Mouse (Mus musculus) thymus, postnatal 14 days (tissue): Measurements from ENCODE around the gene Cd5.
A peak's percentile ranks its signal among the peaks of the same experiment; 100 is the strongest.

Experiments used
- DNase-seq: peaks from one replicate; pipeline ENCODE4 v3.0.0; 2021

Cd5 gene

GRCm38 (mm10) chr19:10699851-10700250 is 39.0 kb downstream of the Cd5 start:
- DNase-seq: no peak

GRCm38 (mm10) chr19:10698131-10698991 is 40.4 kb downstream of the Cd5 start:
- DNase-seq: no peak

- DNase-seq: no peak
Observed at GRCm38 (mm10) chr19:10695801-10696200, 43.0 kb downstream of the Cd5 start.

- DNase-seq: no peak
Observed at GRCm38 (mm10) chr19:10693926-10694682, 44.7 kb downstream of the Cd5 start.

GRCm38 (mm10) chr19:10692361-10692760 is 46.4 kb downstream of the Cd5 start:
- no peak for DNase-seq

- no peak for DNase-seq
Observed at GRCm38 (mm10) chr19:10691660-10692059, 47.1 kb downstream of the Cd5 start.

GRCm38 (mm10) chr19:10691121-10691520 is 47.7 kb downstream of the Cd5 start:
- no peak for DNase-seq

GRCm38 (mm10) chr19:10690336-10690735 is 48.5 kb downstream of the Cd5 start:
- no peak for DNase-seq

GRCm38 (mm10) chr19:10689470-10690166 is 49.2 kb downstream of the Cd5 start:
- DNase-seq: no peak

GRCm38 (mm10) chr19:10688537-10689352 is 50.1 kb downstream of the Cd5 start, which contains the start of gene Vps37c:
Gene Vps37c (plus strand): TSS chr19:10688735.
- peak; percentile 94 for DNase-seq

GRCm38 (mm10) chr19:10685727-10686126 is 53.1 kb downstream of the Cd5 start:
- DNase-seq: no peak

GRCm38 (mm10) chr19:10685081-10685480 is 53.7 kb downstream of the Cd5 start:
- DNase-seq: no peak

- DNase-seq: no peak
Observed at GRCm38 (mm10) chr19:10681571-10681970, 57.2 kb downstream of the Cd5 start.

GRCm38 (mm10) chr19:10678772-10679067 is 60.1 kb downstream of the Cd5 start:
- no peak for DNase-seq

- peak; percentile 74 for DNase-seq
Observed at GRCm38 (mm10) chr19:10677915-10678771, 60.7 kb downstream of the Cd5 start, which contains the start of gene Pga5. Gene Pga5 (minus strand): TSS chr19:10678071.

- DNase-seq: no peak
Observed at GRCm38 (mm10) chr19:10676656-10677055, 62.1 kb downstream of the Cd5 start.

- DNase-seq: no peak
Observed at GRCm38 (mm10) chr19:10673275-10673674, 65.5 kb downstream of the Cd5 start.

- DNase-seq: no peak
Observed at GRCm38 (mm10) chr19:10671854-10672417, 66.9 kb downstream of the Cd5 start.

- no peak for DNase-seq
Observed at GRCm38 (mm10) chr19:10671319-10671718, 67.5 kb downstream of the Cd5 start.
